Mouse (Mus musculus): Measurements from ENCODE around the gene Rdh7. TPM values are rescaled to one million over a fixed set of nuclear protein-coding genes. Genes with fewer than 3 reads are reported as not detected.
"Not testable (repeated sequence)": the region's sequence is repeated elsewhere in the genome, so short reads cannot be mapped to it uniquely, and the experiment has no call there.

Rdh7 gene
- not detected in 2 replicates for polyA plus RNA-seq (2015; fragmentation: Nextera tagmentation; extraction: Ambion mirVana)

DNA sequence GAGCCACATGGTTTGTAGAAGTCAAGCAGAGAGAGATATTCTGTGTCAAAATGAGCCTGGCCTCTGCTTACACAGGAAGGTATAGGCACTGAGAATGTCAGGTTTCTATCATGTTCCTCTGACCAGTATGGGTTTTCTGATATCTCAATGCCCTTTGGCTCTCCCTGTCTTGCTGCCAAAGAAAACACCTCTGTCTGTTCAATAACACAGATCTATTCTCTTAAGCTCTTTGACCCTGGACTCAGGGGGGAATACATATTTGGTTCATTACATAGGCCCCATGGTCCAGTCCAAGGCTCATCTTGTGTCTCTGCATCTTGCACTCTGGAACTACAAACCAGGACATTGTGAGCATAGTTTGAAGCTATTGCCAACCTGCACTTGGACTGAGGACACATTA, at the start of gene Rdh7:
Gene Rdh7, minus strand, starts transcription at position 213 of the 400 bp plus-strand sequence.
- no peak within 1 kb of the TSS for H3K27ac ChIP-seq

DNA sequence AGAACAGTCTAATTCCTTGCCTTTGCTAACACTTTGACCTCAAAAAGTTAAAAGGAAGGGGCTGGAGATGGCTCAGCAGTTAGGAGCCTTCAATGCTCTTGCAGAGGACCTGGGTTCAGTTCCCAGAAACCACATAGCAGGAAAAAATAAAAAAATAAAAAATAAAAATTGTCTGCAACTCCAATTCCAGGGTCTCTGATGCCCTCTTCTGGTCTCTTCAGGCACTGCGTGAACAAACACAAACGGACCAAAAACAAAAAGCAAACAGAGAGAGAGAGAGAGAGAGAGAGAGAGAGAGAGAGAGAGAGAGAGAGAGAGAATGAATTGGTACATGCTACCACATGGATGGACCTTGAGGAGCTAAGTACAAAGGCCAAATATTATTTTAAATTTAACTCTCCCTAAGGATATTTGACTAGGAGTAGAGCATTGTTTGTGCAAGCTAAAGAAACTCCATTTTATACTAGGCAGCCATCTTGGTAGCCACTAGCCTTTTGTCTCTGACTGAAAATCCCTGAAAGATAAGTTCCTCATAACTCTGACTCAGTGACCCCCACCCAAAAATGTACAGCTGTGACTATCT, 48.9 kb upstream of the Rdh7 start:
- H3K9me3 ChIP-seq: no peaks in the 10 kb centered on the region; the same call in 1 of the 2 replicates
- H3K27ac ChIP-seq: no peak overlapping the region
- H3K36me3 ChIP-seq: no peaks in the 10 kb centered on the region
- H3K4me2 ChIP-seq (replicated peaks): no peak overlapping the region
- no peak overlapping the region for H3K4me3 ChIP-seq
- H3K27me3 ChIP-seq: no peaks in the 10 kb centered on the region
- no peaks in the 10 kb centered on the region for H3K4me1 ChIP-seq
- 1% methylated on average over 2 of the region's 2 CpGs for WGBS
- no peak overlapping the region for H3K9ac ChIP-seq
- ATAC-seq (ENCODE audit: low FRiP score, low read depth): no peak

More for the DNA sequence above, at the start of gene Rdh7:
- no peaks in the 10 kb centered on the region for H3K4me1 ChIP-seq
- H3K9me3 ChIP-seq: no peaks in the 10 kb centered on the region
- no peaks in the 10 kb centered on the region for H3K36me3 ChIP-seq
- no peak within 1 kb of the TSS for H3K9ac ChIP-seq
- H3K4me3 ChIP-seq: no peak within 1 kb of the TSS
- ATAC-seq (ENCODE audit: low FRiP score, low read depth): no peak
- no peaks in the 10 kb centered on the region for H3K27me3 ChIP-seq
- no peak within 1 kb of the TSS for H3K4me2 ChIP-seq (replicated peaks)

DNA sequence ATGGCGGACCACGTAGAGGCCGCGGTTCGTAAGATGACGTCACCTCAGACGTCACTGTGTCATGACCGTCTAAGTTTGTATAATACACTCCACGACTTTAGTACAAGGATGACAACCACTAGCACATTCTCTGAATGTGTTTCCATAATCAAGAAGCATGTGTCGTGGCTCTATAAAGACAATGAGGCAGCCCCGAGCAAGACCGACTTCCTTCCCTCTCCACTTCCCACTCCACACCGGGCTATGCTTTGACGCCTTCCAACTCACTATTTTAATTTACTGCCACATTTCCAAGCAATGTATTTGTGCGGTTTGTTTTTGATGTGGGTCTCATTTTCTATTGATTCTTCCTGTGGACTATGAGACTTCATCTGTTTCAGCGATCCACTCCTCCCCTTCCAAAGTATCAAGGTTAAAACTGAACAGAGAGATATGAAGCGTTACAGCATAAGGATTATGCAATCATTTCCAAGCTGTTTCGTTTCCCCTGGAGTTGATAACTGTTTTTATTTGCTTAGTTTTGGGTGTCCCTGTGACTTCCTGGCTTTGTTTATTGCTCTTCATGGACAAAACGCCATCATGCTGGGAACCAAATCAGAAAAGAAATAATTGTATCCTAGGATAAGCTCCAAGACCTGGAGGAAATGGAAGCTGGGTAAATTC, 48.3 kb upstream of the Rdh7 start:
- H3K9ac ChIP-seq: no peak overlapping the region

DNA sequence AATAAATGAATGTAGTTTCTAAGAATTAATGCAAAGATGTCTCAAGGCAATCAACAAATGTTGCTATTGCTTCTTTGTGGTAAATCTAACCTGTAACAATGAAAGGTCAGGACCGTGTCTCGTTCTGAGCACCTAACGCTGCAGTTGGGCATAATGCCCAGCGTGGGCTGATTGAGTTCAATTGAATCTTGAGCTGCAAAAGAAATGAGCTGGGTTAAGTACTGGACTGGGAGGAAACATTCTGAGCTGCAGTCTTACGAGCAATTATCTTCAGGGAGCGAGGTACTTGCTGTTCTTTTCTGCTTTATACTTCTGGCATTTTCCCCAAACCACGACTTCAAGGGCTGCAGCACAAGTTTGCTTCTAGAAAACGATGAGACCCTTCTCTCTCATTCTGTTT, 47.7 kb upstream of the Rdh7 start:
- no peak for ATAC-seq (ENCODE audit: low FRiP score, low read depth)
- Histone ChIP-seq H3K27ac (no peak overlapping the region), H3K4me1 (no peaks in the 10 kb centered on the region), H3K4me3 (no peak overlapping the region), H3K27me3 (no peaks in the 10 kb centered on the region), H3K9ac (no peak overlapping the region), H3K36me3 (no peaks in the 10 kb centered on the region), H3K4me2 (replicated peaks) (no peak overlapping the region), H3K9me3 (no peaks in the 10 kb centered on the region; the same call in 1 of the 2 replicates)
- 79% methylated on average over 8 of the region's 8 CpGs for WGBS

More for the DNA sequence above, 48.3 kb upstream of the Rdh7 start:
- WGBS: 85% methylated on average over 19 of the region's 19 CpGs
- no peaks in the 10 kb centered on the region for H3K27me3 ChIP-seq
- H3K36me3 ChIP-seq: no peaks in the 10 kb centered on the region
- no peaks in the 10 kb centered on the region; the same call in 1 of the 2 replicates for H3K9me3 ChIP-seq
- H3K4me2 ChIP-seq (replicated peaks): no peak overlapping the region
- no peak overlapping the region for H3K27ac ChIP-seq
- no peak overlapping the region for H3K4me3 ChIP-seq
- H3K4me1 ChIP-seq: no peaks in the 10 kb centered on the region
- no peak for ATAC-seq (ENCODE audit: low FRiP score, low read depth)

DNA sequence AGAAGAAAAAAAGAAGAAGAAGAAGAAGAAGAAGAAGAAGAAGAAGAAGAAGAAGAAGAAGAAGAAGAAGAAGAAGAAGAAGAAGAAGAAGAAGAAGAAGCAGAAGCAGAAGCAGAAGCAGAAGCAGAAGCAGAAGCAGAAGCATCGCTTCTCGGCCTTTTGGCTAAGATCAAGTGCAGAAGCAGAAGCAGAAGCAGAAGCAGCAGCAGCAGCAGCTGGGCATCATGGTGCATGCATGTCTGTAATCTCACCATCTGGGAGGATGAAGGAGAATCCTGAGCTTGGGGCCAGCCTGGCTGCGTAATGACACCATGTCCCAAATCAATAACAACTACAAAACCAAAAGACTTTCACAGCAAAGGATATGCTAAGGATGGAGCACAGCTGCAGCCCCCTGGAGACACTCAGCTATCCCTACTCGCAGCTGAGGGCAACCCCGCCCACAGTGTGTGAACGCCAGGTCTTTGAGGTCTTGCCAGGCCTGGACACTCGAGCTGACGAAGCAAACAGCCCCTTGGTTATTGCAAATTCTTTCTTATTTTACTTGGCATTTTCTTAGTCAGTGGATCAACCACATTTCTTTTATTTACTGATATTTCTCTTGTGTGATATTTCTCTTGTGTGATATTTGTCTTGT, 43.8 kb upstream of the Rdh7 start:
- Histone ChIP-seq H3K27me3 (no peaks in the 10 kb centered on the region), H3K36me3 (no peaks in the 10 kb centered on the region), H3K4me2 (replicated peaks) (no peak overlapping the region), H3K9ac (no peak overlapping the region), H3K27ac (no peak overlapping the region), H3K4me3 (no peak overlapping the region), H3K9me3 (0 out of 2 replicates have a peak, but pooled peaks cover 5% of the 10 kb centered on the region), H3K4me1 (no peaks in the 10 kb centered on the region)
- ATAC-seq (ENCODE audit: low FRiP score, low read depth): no peak
- 64% methylated on average over 8 of the region's 8 CpGs for WGBS

DNA sequence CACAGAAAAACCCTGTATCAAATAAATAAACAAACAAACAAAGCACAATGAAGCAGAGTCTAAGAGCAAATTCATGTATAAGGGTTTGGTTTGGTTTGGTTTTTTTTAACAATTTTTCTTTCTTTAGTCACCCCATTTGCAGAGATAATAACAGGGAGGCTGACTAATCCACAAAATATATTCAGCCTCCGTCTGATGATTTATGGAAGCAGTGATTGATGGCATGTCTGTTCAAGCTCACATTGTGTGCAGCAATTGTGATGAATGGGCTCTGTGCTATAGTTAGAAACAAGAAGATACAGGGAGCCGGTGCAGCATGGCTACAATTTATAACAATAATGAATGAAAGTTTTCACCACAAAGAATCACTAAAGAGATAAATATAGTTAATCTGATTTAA, 39.1 kb upstream of the Rdh7 start:
- Histone ChIP-seq H3K9ac (no peak overlapping the region), H3K4me3 (no peak overlapping the region), H3K27me3 (no peaks in the 10 kb centered on the region), H3K36me3 (no peaks in the 10 kb centered on the region), H3K4me2 (replicated peaks) (no peak overlapping the region), H3K9me3 (0 out of 2 replicates have a peak, but pooled peaks cover 5% of the 10 kb centered on the region), H3K27ac (no peak overlapping the region), H3K4me1 (peaks cover 4% of the 10 kb centered on the region)
- 83% methylated on average over 2 of the region's 2 CpGs for WGBS
- no peak for ATAC-seq (ENCODE audit: low FRiP score, low read depth)

DNA sequence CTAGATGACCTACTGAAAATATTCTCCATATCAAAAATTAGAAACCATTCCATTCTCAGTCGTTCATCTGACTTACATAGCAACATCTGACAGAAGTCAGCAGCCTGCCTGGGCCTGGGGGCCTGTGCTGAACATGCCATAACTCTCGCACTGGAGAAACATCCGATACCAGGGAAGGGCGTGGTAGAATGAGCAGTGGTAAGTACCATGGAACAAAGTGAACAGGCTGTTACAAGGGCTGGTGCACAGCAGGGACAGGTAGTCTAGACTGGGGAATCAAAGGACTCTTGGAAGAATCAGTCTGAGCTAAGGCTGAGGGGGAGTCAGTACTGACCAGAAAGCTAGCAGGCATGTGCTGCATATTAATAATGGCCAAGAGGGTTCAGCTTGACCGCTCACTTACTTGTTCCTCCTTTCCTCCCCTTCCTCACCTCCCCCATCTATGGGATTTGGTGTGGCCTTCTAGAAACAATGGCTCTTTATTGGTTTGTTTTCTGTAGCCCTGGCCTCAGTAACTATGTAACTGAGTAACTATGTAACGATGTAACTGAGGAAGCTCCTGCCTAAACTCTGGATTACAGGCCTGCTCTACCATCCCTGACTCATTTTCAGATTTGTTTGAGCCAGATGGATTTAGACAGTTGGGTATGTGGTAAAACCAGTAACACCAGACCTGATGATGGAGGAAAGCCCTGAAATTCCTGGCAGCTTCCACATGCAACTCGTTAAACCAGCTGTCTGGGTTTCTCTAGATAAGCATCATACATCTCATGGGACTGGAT, 36.2 kb upstream of the Rdh7 start:
- no peaks in the 10 kb centered on the region for H3K27me3 ChIP-seq
- H3K27ac ChIP-seq: no peak overlapping the region
- ATAC-seq (ENCODE audit: low FRiP score, low read depth): no peak

DNA sequence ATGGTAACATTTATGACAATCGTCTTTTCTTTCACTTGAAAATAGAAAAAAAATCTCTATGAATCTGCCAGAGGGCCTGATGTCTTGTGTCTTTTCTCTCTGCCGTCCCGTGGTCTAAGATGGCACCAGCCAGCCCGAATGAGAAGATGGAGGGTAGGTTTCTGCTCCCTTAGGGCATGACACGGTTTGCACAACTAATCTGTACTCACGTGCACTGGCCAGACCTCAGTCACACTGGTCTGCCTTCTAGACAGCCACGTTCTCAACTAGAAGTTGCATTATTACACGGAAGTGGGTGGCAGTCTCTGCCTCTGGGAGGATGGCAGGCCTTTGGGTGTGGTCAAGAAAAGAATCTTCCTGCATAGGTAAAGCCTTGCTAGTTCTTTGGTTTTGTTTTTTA, 34.4 kb upstream of the Rdh7 start:
- H3K9ac ChIP-seq: no peak overlapping the region
- no peak overlapping the region for H3K27ac ChIP-seq
- no peaks in the 10 kb centered on the region for H3K36me3 ChIP-seq
- H3K4me1 ChIP-seq: peaks cover 4% of the 10 kb centered on the region
- no peaks in the 10 kb centered on the region for H3K9me3 ChIP-seq
- H3K27me3 ChIP-seq: no peaks in the 10 kb centered on the region
- ATAC-seq (ENCODE audit: low FRiP score, low read depth): no peak
- H3K4me3 ChIP-seq: no peak overlapping the region
- H3K4me2 ChIP-seq (replicated peaks): no peak overlapping the region
- WGBS: 84% methylated on average over 8 of the region's 8 CpGs

More for the DNA sequence above, 36.2 kb upstream of the Rdh7 start:
- no peak overlapping the region for H3K4me2 ChIP-seq (replicated peaks)
- no peaks in the 10 kb centered on the region for H3K9me3 ChIP-seq
- 64% methylated on average over 7 of the region's 7 CpGs for WGBS
- H3K36me3 ChIP-seq: no peaks in the 10 kb centered on the region
- no peak overlapping the region for H3K4me3 ChIP-seq
- peaks cover 4% of the 10 kb centered on the region for H3K4me1 ChIP-seq
- no peak overlapping the region for H3K9ac ChIP-seq

DNA sequence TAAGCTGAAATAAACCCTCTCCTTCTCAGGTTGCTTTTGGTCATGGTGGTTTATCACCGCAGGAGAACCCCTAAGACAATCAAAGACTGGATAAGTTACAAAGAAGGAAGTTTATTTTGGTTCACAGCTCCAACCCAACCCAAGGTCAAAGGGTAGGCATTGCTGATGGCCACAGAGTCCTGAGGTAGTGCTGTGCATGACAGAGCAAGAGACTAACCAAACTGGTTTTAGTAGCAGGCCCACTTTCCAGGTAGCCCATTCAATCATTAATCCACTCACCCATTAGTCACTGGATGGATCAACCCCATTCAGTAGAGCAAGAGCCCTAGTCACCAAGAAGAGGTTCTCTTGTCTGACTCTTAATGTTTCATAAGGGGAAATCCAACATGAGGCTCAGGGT, 33.6 kb upstream of the Rdh7 start:
- Histone ChIP-seq H3K27ac (no peak overlapping the region), H3K36me3 (no peaks in the 10 kb centered on the region), H3K27me3 (no peaks in the 10 kb centered on the region), H3K9me3 (no peaks in the 10 kb centered on the region), H3K9ac (no peak overlapping the region), H3K4me1 (peaks cover 4% of the 10 kb centered on the region), H3K4me2 (replicated peaks) (no peak overlapping the region), H3K4me3 (no peak overlapping the region)
- no peak for ATAC-seq (ENCODE audit: low FRiP score, low read depth)
- WGBS: 64% methylated on average over 1 of the region's 1 CpGs

DNA sequence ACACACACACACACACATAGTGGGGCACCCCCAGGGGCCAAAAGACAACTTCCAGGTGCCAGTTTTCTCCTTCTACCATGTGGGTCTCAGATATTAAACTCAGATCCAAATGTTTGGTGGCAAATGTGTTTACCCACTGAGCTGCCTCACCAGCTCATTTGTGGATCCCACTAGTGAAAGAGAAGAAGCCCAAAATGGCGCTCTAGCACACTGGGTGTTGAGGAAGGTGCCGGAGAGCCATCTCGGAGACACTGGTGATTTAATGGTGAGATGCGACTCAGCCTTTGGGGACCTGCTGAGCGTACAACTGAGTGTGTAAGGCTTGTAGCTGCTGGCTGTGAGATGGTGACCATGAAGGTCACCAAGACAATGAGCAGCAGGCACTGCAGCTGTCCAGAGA, 29.0 kb upstream of the Rdh7 start:
- Histone ChIP-seq H3K36me3 (no peaks in the 10 kb centered on the region), H3K27me3 (no peaks in the 10 kb centered on the region), H3K4me1 (no peaks in the 10 kb centered on the region), H3K4me2 (replicated peaks) (no peak overlapping the region), H3K9me3 (no peaks in the 10 kb centered on the region), H3K9ac (no peak overlapping the region), H3K4me3 (no peak overlapping the region), H3K27ac (no peak overlapping the region)
- 93% methylated on average over 5 of the region's 5 CpGs for WGBS
- ATAC-seq (ENCODE audit: low FRiP score, low read depth): no peak

DNA sequence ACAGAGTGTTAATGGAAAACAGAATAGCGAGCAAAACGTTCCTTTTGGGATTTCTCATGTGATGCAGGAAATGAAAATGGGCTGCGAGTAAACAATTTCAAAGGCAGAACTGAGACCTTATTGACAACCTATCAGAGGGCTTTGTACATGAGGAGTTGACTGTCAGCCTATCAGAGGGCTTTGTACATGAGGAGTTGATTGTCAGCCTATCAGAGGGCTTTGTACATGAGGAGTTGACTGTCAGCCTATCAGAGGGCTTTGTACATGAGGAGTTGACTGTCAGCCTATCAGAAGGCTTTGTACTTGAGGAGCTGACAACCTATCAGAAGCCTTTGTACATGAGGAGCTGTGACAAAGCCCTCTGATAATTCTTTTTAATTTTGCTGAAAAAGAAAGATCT, 28.6 kb upstream of the Rdh7 start:
- H3K4me1 ChIP-seq; H3K27me3 ChIP-seq; H3K27ac ChIP-seq; ATAC-seq (ENCODE audit: low FRiP score, low read depth); H3K9me3 ChIP-seq; H3K9ac ChIP-seq; H3K4me3 ChIP-seq; H3K36me3 ChIP-seq; H3K4me2 ChIP-seq (replicated peaks): not testable (repeated sequence)
- WGBS: 61% methylated on average over 3 of the region's 3 CpGs

DNA sequence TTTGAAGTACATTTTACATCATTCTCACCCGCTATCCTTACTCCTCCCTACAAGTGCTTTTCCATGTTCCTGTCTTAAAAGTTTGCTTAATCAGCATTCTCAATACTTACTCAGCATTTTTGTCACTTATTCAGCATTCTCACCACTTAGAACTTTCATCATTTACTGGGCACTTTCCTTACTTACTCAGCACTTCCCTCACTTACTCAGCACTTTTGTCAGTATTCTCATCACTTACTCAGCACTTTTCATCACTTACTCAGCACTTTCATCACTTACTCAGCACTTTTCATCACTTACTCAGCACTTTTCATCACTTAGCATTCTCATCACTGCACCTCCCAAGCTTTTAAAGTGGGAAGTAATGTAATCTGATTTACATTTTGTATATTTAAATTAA, 27.0 kb upstream of the Rdh7 start:
- no peaks in the 10 kb centered on the region for H3K9me3 ChIP-seq
- ATAC-seq (ENCODE audit: low FRiP score, low read depth): no peak
- H3K4me2 ChIP-seq (replicated peaks): no peak overlapping the region
- no peaks in the 10 kb centered on the region for H3K4me1 ChIP-seq
- 94% methylated on average over 1 of the region's 1 CpGs for WGBS
- H3K27ac ChIP-seq: no peak overlapping the region
- H3K4me3 ChIP-seq: no peak overlapping the region
- no peaks in the 10 kb centered on the region for H3K27me3 ChIP-seq
- H3K36me3 ChIP-seq: no peaks in the 10 kb centered on the region
- H3K9ac ChIP-seq: no peak overlapping the region
